30 mouse cellular contexts compared by ENCODE assay signal in the genomic region with DNA sequence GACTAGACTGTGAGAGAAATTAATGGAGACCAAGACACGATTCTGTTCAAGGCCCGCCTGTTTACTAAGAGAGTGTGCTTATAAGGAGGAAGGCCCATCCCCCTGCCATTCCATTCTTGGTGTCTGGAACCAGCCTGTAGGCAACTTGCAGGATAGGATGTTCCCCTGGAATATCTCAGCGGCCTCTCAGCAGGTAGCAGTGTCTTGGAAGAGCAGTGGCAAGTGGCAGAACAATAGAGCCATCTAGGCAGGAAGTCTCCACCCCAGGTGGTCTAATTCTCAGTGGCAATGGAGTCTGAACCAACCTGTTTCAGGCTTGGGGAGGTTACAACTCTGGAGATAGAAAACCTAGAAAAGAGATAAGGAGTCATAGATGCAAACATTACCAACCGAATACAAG. TPM values are rescaled to one million over a fixed set of nuclear protein-coding genes. Genes with fewer than 3 reads are reported as not detected.
A peak's percentile ranks its signal among the peaks of the same experiment; 100 is the strongest.
DNase-seq lines count a peak whose midpoint lies in the region; ATAC-seq and TF ChIP-seq lines count a peak whose summit lies in the region.
"Had no signal": no experiment of that assay in that cellular context is flagged by ENCODE, and none has a peak within 500 bp of the region (broad histone marks: within the 10 kb centered on the region; RNA-seq: fewer than 3 reads in every experiment).

No protein-coding gene starts in this region.

- no peak for ATAC-seq in CD4-positive, CD25-positive, alpha-beta regulatory T cell, adult 4 months
- ATAC-seq: forebrain, embryonic 13.5 days; forebrain, embryonic 15.5 days; forebrain, postnatal 0 days; Patski had no signal

- H3K4me1 ChIP-seq in ES-Bruce4 (ENCODE audit: control insufficient read depth, insufficient read depth, low read length) (no peaks in the 10 kb centered on the region), ES-E14 (ENCODE audit: control insufficient read depth in 2 of 2, insufficient read depth in 2 of 2, low read length in 2 of 2, poor library complexity in 1 of 2) (no peaks in the 10 kb centered on the region)
- H3K4me1 ChIP-seq in embryonic facial prominence, embryonic 10.5 days, result no peaks in the 10 kb centered on the region
- H3K4me1 ChIP-seq: embryonic facial prominence, embryonic 13.5 days; embryonic facial prominence, embryonic 15.5 days; forebrain, embryonic 13.5 days; forebrain, embryonic 15.5 days had no signal

- H3K9me3 ChIP-seq in ES-Bruce4 (replicated peaks; ENCODE audit: control insufficient read depth, insufficient read depth, low read length, poor library complexity, severe bottlenecking) (peaks cover 52% of the 10 kb centered on the region), ES-E14 (ENCODE audit: control insufficient read depth, insufficient read depth, low read depth, low read length) (peaks cover 22% of the 10 kb centered on the region)
- H3K9me3 ChIP-seq in embryonic facial prominence, embryonic 10.5 days, result 0 out of 2 replicates have a peak, but pooled peaks cover 2% of the 10 kb centered on the region
- H3K9me3 ChIP-seq: embryonic facial prominence, embryonic 15.5 days; forebrain, embryonic 13.5 days; forebrain, embryonic 15.5 days; G1E had no signal

- TF ChIP-seq POLR2A in ES-Bruce4 (IDR thresholded peaks at IDR 0.05; ENCODE audit: insufficient read depth, low read length), result no peak

- H3K27ac ChIP-seq in ES-Bruce4 (ENCODE audit: insufficient read depth, low read length) (peak overlapping the region; percentile 42; the same call in 1 of the 2 replicates), ES-E14 (ENCODE audit: insufficient read depth, low read depth, low read length, poor library complexity, severe bottlenecking) (peak overlapping the region; percentile 40)
- H3K27ac ChIP-seq in embryonic facial prominence, embryonic 10.5 days (replicated peaks), result no peak overlapping the region
- H3K27ac ChIP-seq: embryonic facial prominence, embryonic 13.5 days; embryonic facial prominence, embryonic 15.5 days; forebrain, embryonic 13.5 days; forebrain, embryonic 15.5 days had no signal

- in situ Hi-C loops in ES-E14 (cut with MboI; ENCODE audit: low sequenced_read_pairs in 2 of 2, unreplicated experiment in 2 of 2), result no loop called here

- TF ChIP-seq EP300 in ES-Bruce4 (IDR thresholded peaks at IDR 0.05; ENCODE audit: insufficient read depth, low read depth, low read length), result peak; percentile 83

- no peaks in the 10 kb centered on the region for H3K27me3 ChIP-seq in ES-Bruce4 (ENCODE audit: control insufficient read depth, insufficient read depth, low read length, poor library complexity, severe bottlenecking)
- H3K27me3 ChIP-seq in embryonic facial prominence, embryonic 10.5 days (replicated peaks; ENCODE audit: low read depth, poor library complexity, severe bottlenecking), result no peaks in the 10 kb centered on the region
- H3K27me3 ChIP-seq: embryonic facial prominence, embryonic 13.5 days; embryonic facial prominence, embryonic 15.5 days; forebrain, embryonic 13.5 days; forebrain, embryonic 15.5 days; Patski had no signal

- 87% methylated on average over 4 of the region's 4 CpGs for WGBS in embryonic facial prominence, embryonic 10.5 days

- no peak overlapping the region for H3K9ac ChIP-seq in ES-Bruce4 (ENCODE audit: low read depth, poor library complexity, severe bottlenecking)
- no peak overlapping the region for H3K9ac ChIP-seq in ES-E14 (ENCODE audit: insufficient read depth, low read depth, low read length, poor library complexity, severe bottlenecking)
- H3K9ac ChIP-seq: embryonic facial prominence, embryonic 13.5 days; embryonic facial prominence, embryonic 15.5 days; forebrain, embryonic 13.5 days; forebrain, embryonic 15.5 days; forebrain, postnatal 0 days had no signal

- DNase-seq in ES-E14 (ENCODE audit: low read depth, low spot score), result peak; percentile 70
- peak; percentile 34 for DNase-seq in WW6 (ENCODE audit: low read depth, low spot score)
- no peak for DNase-seq in thymus, postnatal 36 days
- no peak for DNase-seq in embryonic facial prominence, embryonic 10.5 days (ENCODE audit: low spot score)
- DNase-seq: adrenal gland, adult 2 months; adrenal gland, postnatal 10 days; adrenal gland, postnatal 25 days; B cell, adult 2 months; cerebellum, adult 11 months; cerebellum, adult 18-20 months; cerebellum, adult 8-10 months; cerebellum, adult 9-11 months; cerebellum, postnatal 14 days; cerebellum, postnatal 36 days; embryo, embryonic 11 days; forebrain, postnatal 0 days had no signal

- H3K36me3 ChIP-seq in ES-Bruce4 (ENCODE audit: control insufficient read depth, insufficient read depth, low read length, poor library complexity, severe bottlenecking) (no peaks in the 10 kb centered on the region), ES-E14 (ENCODE audit: control insufficient read depth, insufficient read depth, low read length, poor library complexity, severe bottlenecking) (peaks cover 6% of the 10 kb centered on the region; the same call in 1 of the 2 replicates)
- H3K36me3 ChIP-seq in embryonic facial prominence, embryonic 10.5 days (replicated peaks), result no peaks in the 10 kb centered on the region
- H3K36me3 ChIP-seq: embryonic facial prominence, embryonic 13.5 days; embryonic facial prominence, embryonic 15.5 days; forebrain, embryonic 15.5 days; G1E had no signal

- TF ChIP-seq CTCF in ES-Bruce4 (IDR thresholded peaks at IDR 0.05; ENCODE audit: low read depth, low read length), result no peak

- H3K4me3 ChIP-seq in ES-Bruce4 (ENCODE audit: low read depth, low read length) (no peak overlapping the region), ES-E14 (ENCODE audit: insufficient read depth in 1 of 2, low read depth in 1 of 2, low read length in 2 of 2, poor library complexity in 1 of 2, severe bottlenecking in 1 of 2) (no peak overlapping the region)
- H3K4me3 ChIP-seq in embryonic facial prominence, embryonic 10.5 days, result no peak overlapping the region
- H3K4me3 ChIP-seq: embryonic facial prominence, embryonic 13.5 days; embryonic facial prominence, embryonic 15.5 days; forebrain, embryonic 13.5 days; forebrain, embryonic 15.5 days had no signal

TF ChIP-seq in ES-E14, 5 proteins besides CTCF, POLR2A, EP300 and RAD21:
- no peak for TF ChIP-seq MAFK (IDR thresholded peaks at IDR 0.05; ENCODE audit: insufficient read depth, low read depth, low read length)
- TF ChIP-seq ZNF384 (IDR thresholded peaks at IDR 0.05; ENCODE audit: low read depth, low read length), result no peak
- no peak for TF ChIP-seq CHD2 (IDR thresholded peaks at IDR 0.05; ENCODE audit: low read depth, low read length)
- no peak for TF ChIP-seq ZC3H11A (IDR thresholded peaks at IDR 0.05; ENCODE audit: borderline replicate concordance, low read depth, low read length)
- TF ChIP-seq HCFC1 (IDR thresholded peaks at IDR 0.05; ENCODE audit: borderline replicate concordance, insufficient read depth, low read length), result no peak

RNA-seq across cellular contexts. Expression of a gene that starts 13.9 kb away (rescaled TPM):
- 4.1 TPM in 2 replicates for polyA plus RNA-seq in ES-Bruce4 (2011; ENCODE audit: insufficient read depth, insufficient read length, low read depth, missing spikeins)
- total RNA-seq in ES-E14 (2012; rRNA removed), result 1.1 and 1.7 TPM in 2 replicates
- polyA plus RNA-seq in CD4-positive, CD25-positive, alpha-beta regulatory T cell, adult 4 months (2017; shearing (Covaris generic)), result not detected
- polyA plus RNA-seq in embryonic facial prominence, embryonic 10.5 days (2016; fragmentation: Nextera tagmentation; extraction: Ambion mirVana), result not detected in 2 replicates
- total RNA-seq: adrenal gland, adult 2 months; adrenal gland, postnatal 10 days; adrenal gland, postnatal 25 days; adrenal gland, postnatal 4 days; common myeloid progenitor, adult 5-6 weeks; forebrain, postnatal 0 days; gastrocnemius, adult 18-20 months had no signal
- polyA plus RNA-seq: adrenal gland, adult 2 months; brain, embryonic 14.5 days; embryonic facial prominence, embryonic 11.5 days; embryonic facial prominence, embryonic 13.5 days; embryonic facial prominence, embryonic 15.5 days; forebrain, embryonic 11.5 days; forebrain, embryonic 13.5 days; forebrain, embryonic 15.5 days; forebrain, postnatal 0 days; G1E; Patski had no signal

RNA-seq across cellular contexts. Expression of a gene that starts 56.8 kb away (rescaled TPM):
- not detected in 2 replicates for polyA plus RNA-seq in ES-Bruce4 (2011; ENCODE audit: insufficient read depth, insufficient read length, low read depth, missing spikeins)
- not detected in 2 replicates for total RNA-seq in ES-E14 (2012; rRNA removed)
- not detected for polyA plus RNA-seq in CD4-positive, CD25-positive, alpha-beta regulatory T cell, adult 4 months (2017; shearing (Covaris generic))
- 0.05 TPM in 1 of 2 replicates, not detected in the other for polyA plus RNA-seq in embryonic facial prominence, embryonic 10.5 days (2016; fragmentation: Nextera tagmentation; extraction: Ambion mirVana)
- total RNA-seq: adrenal gland, adult 2 months; adrenal gland, postnatal 10 days; adrenal gland, postnatal 25 days; adrenal gland, postnatal 4 days; common myeloid progenitor, adult 5-6 weeks; forebrain, postnatal 0 days; gastrocnemius, adult 18-20 months had no signal
- polyA plus RNA-seq: adrenal gland, adult 2 months; embryonic facial prominence, embryonic 11.5 days; embryonic facial prominence, embryonic 13.5 days; forebrain, embryonic 11.5 days; G1E; Patski had no signal

Comparison
In these comparisons a context has a peak if more than half of its experiments do, and no peak if none do; other contexts are left out.
1. DNase-seq: peak in ES-E14 (single experiment) and WW6 (single experiment); none in thymus, postnatal 36 days (0 of 2) and embryonic facial prominence, embryonic 10.5 days (single experiment).